ENCODE assay signal across 9 mouse cellular contexts in genomic region chr10:127555703-127556102, GRCm38 (mm10). TPM values are rescaled to one million over a fixed set of nuclear protein-coding genes. Genes with fewer than 3 reads are reported as not detected.
A peak's percentile ranks its signal among the peaks of the same experiment; 100 is the strongest.
DNase-seq lines count a peak whose midpoint lies in the region; TF ChIP-seq lines count a peak whose summit lies in the region.
"Had no signal": no experiment of that assay in that cellular context is flagged by ENCODE, and none has a peak within 500 bp of the region (broad histone marks: within the 10 kb centered on the region; RNA-seq: fewer than 3 reads in every experiment).

No protein-coding gene starts in this region.

- peak; percentile 86 for TF ChIP-seq CTCF in cerebellum, adult 2 months (IDR thresholded peaks at IDR 0.05; ENCODE audit: borderline replicate concordance, insufficient read depth, low read depth, low read length)
- peak; percentile 56; the same call in 1 of the 2 replicates for TF ChIP-seq CTCF in spleen, adult 2 months (IDR thresholded peaks at IDR 0.05; ENCODE audit: extremely low read depth, insufficient read depth, insufficient read length, insufficient replicate concordance)

- no peak overlapping the region for H3K4me3 ChIP-seq in cerebellum, adult 2 months (replicated peaks; ENCODE audit: insufficient read depth, low read depth, low read length)
- no peak overlapping the region for H3K4me3 ChIP-seq in spleen, adult 2 months (ENCODE audit: extremely low read depth, insufficient read depth, insufficient read length)
- H3K4me3 ChIP-seq in limb, embryonic 10.5 days: no peak overlapping the region
- H3K4me3 ChIP-seq: heart, embryonic 15.5 days had no signal

- peak; percentile 47 to 52 for DNase-seq in cerebellum, adult 2 months
- DNase-seq in cerebellum, adult 8-10 months: no peak
- DNase-seq in spleen, adult 2 months (ENCODE audit: low read depth in 1 of 2, low spot score in 2 of 2): no peak
- DNase-seq in spleen, adult 12 weeks (ENCODE audit: low spot score): no peak
- DNase-seq in limb, embryonic 10.5 days (ENCODE audit: low spot score): peak; percentile 67
- peak; percentile 73 for DNase-seq in retina, embryonic 14.5 days (ENCODE audit: low spot score)
- no peak for DNase-seq in frontal cortex, postnatal 10 days (ENCODE audit: low spot score in 2 of 2)
- no peak for DNase-seq in adrenal gland, postnatal 4 days (ENCODE audit: low spot score in 2 of 2)

- WGBS in cerebellum, adult 2 months: 60% methylated on average over 18 of the region's 18 CpGs
- 92% methylated on average over 18 of the region's 18 CpGs for WGBS in spleen, adult 2 months
- 74% methylated on average over 18 of the region's 18 CpGs for WGBS in limb, embryonic 10.5 days

- TF ChIP-seq POLR2A in cerebellum, adult 2 months (IDR thresholded peaks at IDR 0.05; ENCODE audit: borderline replicate concordance, insufficient read depth, low read length): no peak
- no peak for TF ChIP-seq POLR2A in spleen, adult 2 months (IDR thresholded peaks at IDR 0.05; ENCODE audit: low read depth, low read length)

- no peak overlapping the region for H3K27ac ChIP-seq in cerebellum, adult 2 months (ENCODE audit: insufficient read depth, low read length)
- H3K27ac ChIP-seq in spleen, adult 2 months (ENCODE audit: insufficient read depth, low read length): no peak overlapping the region
- H3K27ac ChIP-seq in limb, embryonic 10.5 days: no peak overlapping the region
- H3K27ac ChIP-seq: heart, embryonic 15.5 days had no signal

- H3K4me1 ChIP-seq in cerebellum, adult 2 months (ENCODE audit: control insufficient read depth, insufficient read depth, low read length): no peaks in the 10 kb centered on the region; the same call in 1 of the 2 replicates
- H3K4me1 ChIP-seq in spleen, adult 2 months (ENCODE audit: control insufficient read depth, insufficient read depth, insufficient read length): no peaks in the 10 kb centered on the region
- H3K4me1 ChIP-seq in limb, embryonic 10.5 days: no peaks in the 10 kb centered on the region
- H3K4me1 ChIP-seq: heart, embryonic 15.5 days had no signal

- H3K27me3 ChIP-seq in cerebellum, adult 2 months (ENCODE audit: control insufficient read depth, insufficient read depth, low read length): no peaks in the 10 kb centered on the region
- no peaks in the 10 kb centered on the region for H3K27me3 ChIP-seq in spleen, adult 2 months (ENCODE audit: control insufficient read depth, insufficient read depth, low read length)
- H3K27me3 ChIP-seq in limb, embryonic 10.5 days (ENCODE audit: low read depth, poor library complexity, severe bottlenecking): no peaks in the 10 kb centered on the region
- H3K27me3 ChIP-seq: heart, embryonic 15.5 days had no signal

- H3K9me3 ChIP-seq in limb, embryonic 10.5 days (replicated peaks): no peaks in the 10 kb centered on the region
- H3K9me3 ChIP-seq: heart, embryonic 15.5 days had no signal

- no peaks in the 10 kb centered on the region for H3K36me3 ChIP-seq in spleen, adult 2 months (ENCODE audit: control insufficient read depth, insufficient read depth, low read length)
- peaks cover 100% of the 10 kb centered on the region for H3K36me3 ChIP-seq in limb, embryonic 10.5 days

RNA-seq across cellular contexts. Expression of gene Nxph4, which starts 21.3 kb away (rescaled TPM):
- 30.3 and 33.8 TPM in 2 replicates for polyA plus RNA-seq in cerebellum, adult 2 months (2012; rRNA removed)
- not detected in 2 replicates for polyA plus RNA-seq in spleen, adult 2 months (2012; rRNA removed)
- 0.54 and 1.0 TPM in 2 replicates for polyA plus RNA-seq in limb, embryonic 10.5 days (2016; fragmentation: Nextera tagmentation; extraction: Ambion mirVana)
- 10 to 100 TPM; 13.6 to 14.0 TPM for total RNA-seq in adrenal gland, postnatal 4 days (2021)

RNA-seq across cellular contexts. Expression of gene Shmt2, which starts 33.5 kb away (rescaled TPM):
- polyA plus RNA-seq in cerebellum, adult 2 months (2012; rRNA removed): 68.2 and 69.8 TPM in 2 replicates
- 99.9 and 133 TPM in 2 replicates for polyA plus RNA-seq in spleen, adult 2 months (2012; rRNA removed)
- 143 and 173 TPM in 2 replicates for polyA plus RNA-seq in limb, embryonic 10.5 days (2016; fragmentation: Nextera tagmentation; extraction: Ambion mirVana)
- 10 to 100 TPM; 66.7 to 69.4 TPM for total RNA-seq in adrenal gland, postnatal 4 days (2021)

RNA-seq across cellular contexts. Expression of gene Ndufa4l2, which starts 40.9 kb away (rescaled TPM):
- 10.4 and 11.5 TPM in 2 replicates for polyA plus RNA-seq in cerebellum, adult 2 months (2012; rRNA removed)
- 6.9 and 12.2 TPM in 2 replicates for polyA plus RNA-seq in spleen, adult 2 months (2012; rRNA removed)
- 1.4 and 3.4 TPM in 2 replicates for polyA plus RNA-seq in limb, embryonic 10.5 days (2016; fragmentation: Nextera tagmentation; extraction: Ambion mirVana)
- total RNA-seq in adrenal gland, postnatal 4 days (2021): 10 to 100 TPM; 57.2 to 71.7 TPM

RNA-seq across cellular contexts. Expression of gene Stac3, which starts 54.2 kb away (rescaled TPM):
- polyA plus RNA-seq in cerebellum, adult 2 months (2012; rRNA removed): 8.3 TPM in 2 replicates
- 2.0 and 2.2 TPM in 2 replicates for polyA plus RNA-seq in spleen, adult 2 months (2012; rRNA removed)
- 0.40 and 0.76 TPM in 2 replicates for polyA plus RNA-seq in limb, embryonic 10.5 days (2016; fragmentation: Nextera tagmentation; extraction: Ambion mirVana)
- total RNA-seq in adrenal gland, postnatal 4 days (2021): 10 to 100 TPM in 1 of 2 experiments, 1 to 10 TPM in 1; 6.4 to 11.5 TPM

Comparison
In these comparisons a context has a peak if more than half of its experiments do, and no peak if none do; other contexts are left out.
1. DNase-seq: peak in cerebellum, adult 2 months (2 of 2), limb, embryonic 10.5 days (single experiment) and retina, embryonic 14.5 days (single experiment); none in cerebellum, adult 8-10 months (single experiment), spleen, adult 2 months (0 of 2), spleen, adult 12 weeks (single experiment), frontal cortex, postnatal 10 days (0 of 2) and adrenal gland, postnatal 4 days (0 of 2).
2. RNA of gene Nxph4, which starts 21.3 kb away (polyA plus RNA-seq): 30.3 to 33.8 TPM in cerebellum, adult 2 months; 0.54 to 1.0 TPM in limb, embryonic 10.5 days and not detected in spleen, adult 2 months; every median in the first group is over 10 times any median in the second.